Mouse (Mus musculus): ENCODE results near the gene Hbq1a. TPM values are rescaled to one million over a fixed set of nuclear protein-coding genes. Genes with fewer than 3 reads are reported as not detected.
"Not testable (repeated sequence)": the region's sequence is repeated elsewhere in the genome, so short reads cannot be mapped to it uniquely, and the experiment has no call there.

Hbq1a gene
- polyA plus RNA-seq, 1 experiment from 2014 or later = 0.65 TPM

DNA sequence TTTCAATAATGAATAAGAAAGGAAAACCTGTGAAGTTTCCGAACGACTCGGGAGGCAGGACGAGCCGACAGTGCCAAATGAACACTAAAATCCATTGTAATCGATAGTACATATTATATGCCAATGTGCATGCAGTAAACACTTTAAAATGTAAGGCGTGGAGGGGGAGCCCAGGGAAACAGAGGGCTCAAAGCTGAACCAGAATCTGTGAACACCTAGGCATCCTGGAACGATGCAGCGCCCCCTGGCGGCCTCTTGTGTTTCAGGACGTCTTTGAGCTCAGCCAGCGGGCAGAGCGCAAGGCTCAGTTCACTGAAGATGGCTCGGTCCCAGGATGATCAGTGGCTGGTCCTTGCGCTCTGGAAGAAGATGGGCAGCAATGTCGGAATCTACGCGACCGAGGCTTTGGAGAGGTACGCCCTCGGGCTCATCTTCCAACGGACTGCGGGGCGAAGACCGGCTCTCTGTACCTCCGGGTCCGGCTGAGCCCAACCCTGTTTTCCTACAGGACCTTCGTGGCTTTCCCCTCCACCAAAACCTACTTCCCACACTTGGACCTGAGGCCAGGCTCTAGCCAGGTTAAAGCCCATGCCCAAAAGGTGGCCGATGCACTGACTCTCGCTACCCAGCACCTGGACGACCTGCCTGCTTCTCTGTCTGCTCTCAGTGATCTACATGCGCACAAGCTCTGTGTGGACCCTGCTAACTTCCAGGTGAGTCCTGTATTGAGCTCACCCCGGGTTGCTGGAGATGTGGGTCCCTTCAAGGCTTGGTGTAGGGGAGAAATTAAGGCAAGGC, 13.0 kb upstream of the Hbq1a start, which contains the start of gene Hbq1b:
TSS of gene Hbq1b (plus strand) at position 271 of the 798 bp plus-strand sequence.
- peak; percentile 91 for ATAC-seq
- 21% methylated on average over 31 of the region's 33 CpGs for WGBS
- not testable (repeated sequence) for H3K27ac ChIP-seq

DNA sequence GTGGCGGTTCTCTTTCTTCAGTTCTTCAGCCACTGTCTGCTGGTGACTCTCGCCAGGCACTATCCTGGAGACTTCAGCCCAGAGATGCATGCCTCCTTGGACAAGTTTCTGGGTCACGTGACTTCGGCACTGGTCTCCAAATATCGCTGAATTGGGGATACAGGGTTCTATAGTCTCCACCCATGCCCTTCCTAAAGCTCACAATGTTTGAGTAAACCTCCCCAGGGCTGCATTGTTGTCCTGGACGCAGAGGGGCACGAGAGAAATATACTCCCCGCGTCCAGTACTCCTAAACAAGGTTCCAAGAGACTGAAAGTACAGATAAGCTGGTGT, 12.4 kb upstream of the Hbq1a start:
- Histone ChIP-seq H3K36me3 (ENCODE audit: poor library complexity, severe bottlenecking) (no peaks in the 10 kb centered on the region), H3K4me3 (no peak overlapping the region), H3K27me3 (peaks cover 6% of the 10 kb centered on the region), H3K4me1 (no peaks in the 10 kb centered on the region), H3K4me2 (0 out of 2 replicates have a peak overlapping the region, but pooled peaks have one; percentile 60), H3K9me3 (replicated peaks) (no peaks in the 10 kb centered on the region), H3K9ac (no peak overlapping the region), H3K27ac (no peak overlapping the region)
- WGBS = 67% methylated on average over 9 of the region's 9 CpGs
- no peak for ATAC-seq

More for the DNA sequence above, 13.0 kb upstream of the Hbq1a start, which contains the start of gene Hbq1b:
- Histone ChIP-seq H3K4me3 (peak within 1 kb of the TSS; percentile 26), H3K9ac (peak within 1 kb of the TSS; percentile 48; the same call in 1 of the 2 replicates), H3K4me2 (peak within 1 kb of the TSS; percentile 60)
- not testable (repeated sequence) for H3K4me1 ChIP-seq; H3K36me3 ChIP-seq (ENCODE audit: poor library complexity, severe bottlenecking); H3K27me3 ChIP-seq; H3K9me3 ChIP-seq (replicated peaks)

DNA sequence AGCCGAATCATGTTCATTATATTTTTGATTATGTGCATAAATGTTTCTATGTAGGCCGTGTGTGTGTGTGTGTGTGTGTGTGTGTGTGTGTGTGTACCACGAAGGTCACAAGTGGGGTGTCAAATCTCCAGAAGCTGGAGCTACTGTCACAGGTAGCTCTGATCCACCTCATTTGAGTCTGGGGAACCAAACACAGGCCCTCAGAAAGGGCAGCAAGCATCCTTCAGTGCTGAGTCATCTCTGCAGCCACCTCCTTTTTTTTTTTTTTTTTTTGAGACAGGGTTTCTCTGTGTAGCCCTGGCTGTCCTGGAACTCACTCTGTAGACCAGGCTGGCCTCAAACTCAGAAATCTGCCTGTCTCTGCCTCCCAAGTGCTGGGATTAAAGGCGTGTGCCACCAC, 7.0 kb upstream of the Hbq1a start:
- not testable (repeated sequence) for ATAC-seq; H3K27ac ChIP-seq; H3K4me3 ChIP-seq; H3K9ac ChIP-seq; H3K9me3 ChIP-seq (replicated peaks); H3K36me3 ChIP-seq (ENCODE audit: poor library complexity, severe bottlenecking); H3K4me2 ChIP-seq; H3K27me3 ChIP-seq; H3K4me1 ChIP-seq
- WGBS = 81% methylated on average over 4 of the region's 4 CpGs

DNA sequence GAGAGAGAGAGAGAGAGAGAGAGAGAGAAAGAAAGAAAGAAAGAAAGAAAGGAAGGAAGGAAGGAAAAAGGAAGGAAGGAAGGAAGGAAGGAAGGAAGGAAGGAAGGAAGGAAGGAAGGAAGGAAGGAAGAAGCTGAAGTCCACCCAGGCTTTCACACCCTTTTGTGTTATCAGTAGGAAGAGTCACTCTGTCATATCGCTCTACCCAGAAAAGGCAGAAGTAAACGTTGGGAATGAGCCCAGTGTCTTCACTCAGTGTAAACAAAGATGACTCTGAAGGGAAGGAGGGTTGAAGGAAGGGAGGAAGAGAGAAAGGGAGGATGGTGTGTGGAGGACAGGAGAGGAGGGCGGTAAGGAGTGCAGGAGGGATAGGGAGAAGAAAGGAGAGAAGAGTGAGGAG, 6.4 kb upstream of the Hbq1a start:
- not testable (repeated sequence) for H3K4me3 ChIP-seq; ATAC-seq; H3K36me3 ChIP-seq (ENCODE audit: poor library complexity, severe bottlenecking); H3K27ac ChIP-seq; H3K9ac ChIP-seq; H3K9me3 ChIP-seq (replicated peaks); H3K27me3 ChIP-seq; H3K4me1 ChIP-seq; H3K4me2 ChIP-seq
- WGBS = 81% methylated on average over 3 of the region's 3 CpGs

DNA sequence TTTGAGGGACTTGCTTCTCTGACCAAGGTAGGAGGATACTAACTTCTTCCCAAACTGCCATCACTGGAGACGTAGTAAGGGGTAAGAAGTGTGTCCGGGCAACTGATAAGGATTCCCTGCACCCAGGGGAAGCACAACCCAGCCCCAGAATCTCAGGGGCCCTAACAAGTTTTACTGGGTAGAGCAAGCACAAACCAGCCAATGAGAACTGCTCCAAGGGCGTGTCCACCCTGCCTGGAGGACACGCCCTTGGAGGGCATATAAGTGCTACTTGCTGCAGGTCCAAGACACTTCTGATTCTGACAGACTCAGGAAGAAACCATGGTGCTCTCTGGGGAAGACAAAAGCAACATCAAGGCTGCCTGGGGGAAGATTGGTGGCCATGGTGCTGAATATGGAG, 3.7 kb upstream of the Hbq1a start, which contains the start of gene Hba-a2:
TSS of gene Hba-a2 (plus strand) at position 287 of the 400 bp plus-strand sequence.
- not testable (repeated sequence) for ATAC-seq; H3K27ac ChIP-seq; H3K9me3 ChIP-seq (replicated peaks); H3K36me3 ChIP-seq (ENCODE audit: poor library complexity, severe bottlenecking); H3K4me3 ChIP-seq; H3K4me1 ChIP-seq; H3K27me3 ChIP-seq; H3K4me2 ChIP-seq; H3K9ac ChIP-seq
- no CpG with 5 or more reads among the region's 4 CpGs for WGBS

DNA sequence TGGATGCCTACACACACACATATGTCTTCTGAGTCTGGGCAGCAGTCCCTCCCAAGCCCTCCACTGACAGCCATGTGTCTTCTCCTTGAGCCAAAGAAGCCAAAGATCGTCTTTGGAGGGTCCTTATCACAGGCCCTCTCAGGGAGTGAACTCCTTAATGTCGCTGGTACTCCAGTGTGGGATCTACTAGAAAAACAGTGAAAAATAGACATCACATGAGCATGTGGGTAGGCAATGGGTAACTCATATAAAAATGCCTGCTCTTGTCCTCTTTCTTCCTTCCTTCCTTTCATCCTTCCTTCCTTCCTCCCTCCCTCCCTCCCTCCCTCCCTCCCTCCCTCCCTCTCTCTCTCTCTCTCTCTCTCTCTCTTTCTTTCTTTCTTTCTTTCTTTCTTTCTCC, 2.5 kb upstream of the Hbq1a start:
- ATAC-seq; H3K27ac ChIP-seq; H3K9ac ChIP-seq; H3K4me3 ChIP-seq; H3K4me1 ChIP-seq; H3K4me2 ChIP-seq; H3K9me3 ChIP-seq (replicated peaks); H3K36me3 ChIP-seq (ENCODE audit: poor library complexity, severe bottlenecking): not testable (repeated sequence)
- WGBS = 48% methylated on average over 2 of the region's 2 CpGs
- peaks cover 12% of the 10 kb centered on the region; the same call in 1 of the 2 replicates for H3K27me3 ChIP-seq

DNA sequence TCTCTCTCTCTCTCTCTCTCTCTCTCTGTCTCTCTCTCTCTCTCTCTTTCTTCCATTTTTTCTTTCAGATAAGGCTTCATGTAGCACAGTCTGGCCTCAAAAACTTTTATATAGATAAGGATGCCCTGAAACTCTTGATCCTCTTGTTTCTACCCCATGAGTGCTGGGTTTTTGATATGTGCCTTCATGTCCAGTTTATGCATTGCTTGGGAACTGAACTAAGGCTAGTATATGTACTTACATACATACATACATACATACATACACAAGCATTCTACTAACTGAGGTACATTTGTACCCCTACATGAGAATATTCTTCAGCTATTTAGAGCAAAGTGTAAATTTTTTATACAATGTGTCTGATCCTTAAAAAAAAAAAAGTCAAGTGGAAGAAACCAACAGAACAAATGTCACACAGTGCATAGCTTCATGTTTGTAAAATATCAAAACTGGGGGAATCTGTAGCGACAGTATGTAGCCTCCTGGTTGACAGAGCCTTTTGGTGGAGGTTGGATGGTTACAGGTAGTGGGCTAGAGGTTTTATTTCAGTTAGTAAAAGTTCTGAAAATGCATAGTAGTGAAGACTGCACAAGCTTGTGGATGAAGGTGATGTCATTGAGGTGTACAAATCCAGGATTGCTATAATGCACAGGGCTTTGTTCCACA, 1.9 kb upstream of the Hbq1a start:
- no peak for ATAC-seq
- Histone ChIP-seq H3K4me1 (no peaks in the 10 kb centered on the region), H3K36me3 (ENCODE audit: poor library complexity, severe bottlenecking) (no peaks in the 10 kb centered on the region), H3K4me3 (no peak overlapping the region), H3K9ac (no peak overlapping the region), H3K9me3 (replicated peaks) (no peaks in the 10 kb centered on the region), H3K27me3 (peaks cover 12% of the 10 kb centered on the region; the same call in 1 of the 2 replicates), H3K4me2 (no peak overlapping the region), H3K27ac (no peak overlapping the region)
- 85% methylated on average over 1 of the region's 1 CpGs for WGBS

DNA sequence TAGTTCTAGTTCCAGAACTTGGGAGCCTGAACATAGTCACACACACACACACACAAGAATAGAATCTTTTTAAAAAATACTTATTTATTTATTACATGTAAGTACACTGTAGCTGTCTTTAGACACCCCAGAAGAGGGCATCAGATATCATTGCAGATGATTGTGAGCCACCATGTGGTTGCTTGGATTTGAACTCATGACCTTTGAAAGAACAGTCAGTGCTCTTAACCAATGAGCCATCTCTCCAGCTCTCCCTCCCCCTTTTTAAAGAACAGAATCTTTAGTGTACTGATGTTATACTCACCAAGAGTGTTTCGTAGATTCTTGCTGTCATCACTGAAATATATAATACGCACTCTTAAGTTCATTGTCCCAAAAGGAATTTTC, 1.3 kb upstream of the Hbq1a start:
- 0 out of 2 replicates have a peak, but pooled peaks cover 3% of the 10 kb centered on the region for H3K4me1 ChIP-seq
- no peaks in the 10 kb centered on the region for H3K36me3 ChIP-seq (ENCODE audit: poor library complexity, severe bottlenecking)
- H3K9me3 ChIP-seq (replicated peaks) = no peaks in the 10 kb centered on the region
- H3K27ac ChIP-seq = no peak overlapping the region
- H3K27me3 ChIP-seq = peaks cover 12% of the 10 kb centered on the region; the same call in 1 of the 2 replicates
- ATAC-seq = no peak
- no peak overlapping the region for H3K4me2 ChIP-seq
- H3K4me3 ChIP-seq = no peak overlapping the region
- no peak overlapping the region for H3K9ac ChIP-seq
- WGBS = 99% methylated on average over 2 of the region's 2 CpGs

DNA sequence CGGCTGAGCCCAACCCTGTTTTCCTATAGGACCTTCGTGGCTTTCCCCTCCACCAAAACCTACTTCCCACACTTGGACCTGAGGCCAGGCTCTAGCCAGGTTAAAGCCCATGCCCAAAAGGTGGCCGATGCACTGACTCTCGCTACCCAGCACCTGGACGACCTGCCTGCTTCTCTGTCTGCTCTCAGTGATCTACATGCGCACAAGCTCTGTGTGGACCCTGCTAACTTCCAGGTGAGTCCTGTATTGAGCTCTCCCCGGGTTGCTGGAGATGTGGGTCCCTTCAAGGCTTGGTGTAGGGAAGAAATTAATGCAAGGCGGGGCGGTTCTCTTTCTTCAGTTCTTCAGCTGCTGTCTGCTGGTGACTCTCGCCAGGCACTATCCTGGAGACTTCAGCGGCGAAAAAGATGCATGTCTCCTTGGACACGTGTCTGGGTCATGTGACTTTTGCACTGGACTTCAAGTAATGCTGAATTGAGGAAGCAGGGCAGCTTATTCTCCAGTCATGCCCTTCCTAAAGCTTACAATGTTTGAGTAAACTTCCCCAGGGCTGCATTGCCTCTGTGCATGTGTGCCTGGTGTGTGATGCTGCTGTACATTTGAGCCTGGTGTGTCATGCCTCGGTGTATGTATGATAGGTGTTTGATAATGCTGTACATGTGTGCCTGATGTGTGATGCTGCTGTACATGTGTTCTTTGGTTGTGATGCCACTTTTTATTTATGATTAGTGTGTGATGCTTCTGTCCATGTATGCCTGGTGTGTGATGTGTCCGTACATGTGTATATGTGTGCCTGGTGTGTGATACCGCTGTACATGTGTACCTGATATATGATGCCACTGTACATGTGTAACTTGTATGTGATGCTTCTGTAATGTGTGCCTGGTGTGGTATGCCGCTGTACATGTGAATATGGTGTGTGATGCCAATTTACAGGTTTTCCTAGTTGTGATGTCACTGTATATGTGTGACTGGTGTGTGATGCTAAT, 704 bp downstream of the Hbq1a start:
- Histone ChIP-seq H3K4me2 (peak overlapping the region; percentile 52), H3K9me3 (replicated peaks) (no peaks in the 10 kb centered on the region), H3K4me1 (0 out of 2 replicates have a peak, but pooled peaks cover 3% of the 10 kb centered on the region), H3K27ac (no peak overlapping the region), H3K27me3 (peaks cover 12% of the 10 kb centered on the region; the same call in 1 of the 2 replicates), H3K4me3 (0 out of 2 replicates have a peak overlapping the region, but pooled peaks have one; percentile 9), H3K36me3 (ENCODE audit: poor library complexity, severe bottlenecking) (no peaks in the 10 kb centered on the region), H3K9ac (no peak overlapping the region)
- ATAC-seq = 0 out of 2 replicates have a peak, but pooled peaks have one; percentile 15
- 53% methylated on average over 15 of the region's 17 CpGs for WGBS

DNA sequence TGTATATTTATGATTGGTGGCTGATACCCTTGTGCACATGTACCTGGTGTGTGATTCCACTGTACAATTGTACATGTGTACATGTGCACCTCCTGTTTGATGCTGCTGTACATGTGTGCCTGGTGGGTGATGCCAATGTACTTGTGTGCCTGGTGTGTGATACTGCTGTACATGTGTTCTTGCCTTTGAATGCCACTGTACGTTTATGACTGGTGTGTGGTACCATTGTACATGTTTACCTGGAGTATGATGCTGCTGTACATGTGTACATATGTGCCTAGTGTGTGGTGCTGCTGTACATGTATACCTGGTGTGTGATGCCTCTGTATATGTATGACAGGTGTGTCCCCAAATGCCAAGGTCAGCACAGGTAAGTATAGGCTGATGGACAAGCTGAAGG, 1.6 kb downstream of the Hbq1a start:
- Histone ChIP-seq H3K4me2 (no peak overlapping the region), H3K27ac (no peak overlapping the region), H3K9ac (no peak overlapping the region), H3K36me3 (ENCODE audit: poor library complexity, severe bottlenecking) (no peaks in the 10 kb centered on the region), H3K4me3 (no peak overlapping the region), H3K9me3 (replicated peaks) (no peaks in the 10 kb centered on the region), H3K27me3 (peaks cover 12% of the 10 kb centered on the region; the same call in 1 of the 2 replicates), H3K4me1 (0 out of 2 replicates have a peak, but pooled peaks cover 3% of the 10 kb centered on the region)
- WGBS = 73% methylated on average over 1 of the region's 1 CpGs
- no peak for ATAC-seq

DNA sequence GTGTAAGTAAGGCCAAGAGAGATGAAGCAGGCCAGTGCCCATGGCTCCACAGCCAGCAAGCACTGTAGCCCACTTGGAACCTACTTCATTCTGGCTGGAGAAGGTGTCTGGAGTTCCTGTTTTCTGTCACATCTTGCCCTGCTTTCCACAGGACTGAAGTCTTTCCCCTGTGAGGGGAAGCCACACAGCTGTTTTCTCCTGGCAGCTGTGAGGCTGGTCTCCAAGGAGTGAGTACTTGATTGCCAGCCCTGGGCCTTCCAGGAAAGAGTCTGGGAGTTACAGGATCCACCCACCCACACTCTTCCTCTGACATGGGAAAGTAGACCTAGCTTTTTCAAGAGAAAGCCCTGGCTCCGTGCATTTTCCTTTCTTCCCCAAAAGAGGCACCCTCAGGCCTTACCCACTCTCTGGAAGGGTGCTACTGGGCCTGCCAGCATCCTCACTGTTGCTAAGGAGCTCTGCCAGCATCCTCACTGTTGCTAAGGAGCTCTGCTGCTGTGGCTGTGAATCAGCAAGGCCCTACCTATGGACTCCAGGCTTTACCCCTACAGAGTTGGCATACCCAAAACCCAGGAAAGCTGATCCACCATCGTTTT, 3.1 kb downstream of the Hbq1a start:
- whole genome bisulfite sequencing = 57% methylated on average over 2 of the region's 2 CpGs
- Histone ChIP-seq H3K9me3 (replicated peaks) (no peaks in the 10 kb centered on the region), H3K36me3 (ENCODE audit: poor library complexity, severe bottlenecking) (no peaks in the 10 kb centered on the region), H3K4me2 (no peak overlapping the region), H3K4me1 (0 out of 2 replicates have a peak, but pooled peaks cover 3% of the 10 kb centered on the region), H3K4me3 (no peak overlapping the region), H3K9ac (no peak overlapping the region), H3K27me3 (peaks cover 12% of the 10 kb centered on the region; the same call in 1 of the 2 replicates), H3K27ac (no peak overlapping the region; the same call in 1 of the 2 replicates)
- no peak for ATAC-seq

All from forebrain, embryonic 13.5 days (tissue).